Mouse (Mus musculus): ENCODE data around the gene Asz1. TPM values are rescaled to one million over a fixed set of nuclear protein-coding genes. Genes with fewer than 3 reads are reported as not detected.

Asz1 gene
- not detected for polyA plus RNA-seq (2017; shearing (Covaris generic))

- no peak for ATAC-seq
These were observed at the start of gene Asz1 for GRCm38 (mm10) chr6:18108934-18109333. TSS of gene Asz1 (minus strand) at chr6:18109061.

GRCm38 (mm10) chr6:18153031-18153430 is 44.2 kb upstream of the Asz1 start:
- ATAC-seq: no peak

GRCm38 (mm10) chr6:18135246-18135645 is 26.4 kb upstream of the Asz1 start:
- ATAC-seq: no peak

- no peak for ATAC-seq
These were observed 19.2 kb upstream of the Asz1 start for GRCm38 (mm10) chr6:18128059-18128458.

GRCm38 (mm10) chr6:18127206-18127983 is 18.5 kb upstream of the Asz1 start:
- no peak for ATAC-seq

DNA sequence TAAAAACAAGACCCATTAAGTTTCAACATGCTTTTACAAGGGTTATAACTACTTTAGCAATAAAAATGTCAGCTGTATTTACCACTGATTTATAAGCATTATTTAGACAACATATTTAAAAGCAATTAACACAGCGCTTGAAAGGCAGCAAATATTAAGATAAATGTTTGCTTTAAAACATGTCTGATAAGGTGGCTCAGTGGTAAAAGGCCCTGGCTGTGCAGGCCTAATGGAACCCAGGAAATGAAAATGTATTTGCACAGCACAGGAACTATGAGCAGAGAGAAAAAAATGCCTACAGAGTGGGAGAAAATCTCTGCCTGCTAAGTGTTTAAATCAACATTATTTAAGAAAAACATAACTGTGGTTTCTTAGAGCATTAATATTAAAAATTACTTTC is 12.0 kb downstream of the Asz1 start:
- no peak for ATAC-seq

GRCm38 (mm10) chr6:18089098-18089497 is 19.8 kb downstream of the Asz1 start:
- no peak for ATAC-seq

DNA sequence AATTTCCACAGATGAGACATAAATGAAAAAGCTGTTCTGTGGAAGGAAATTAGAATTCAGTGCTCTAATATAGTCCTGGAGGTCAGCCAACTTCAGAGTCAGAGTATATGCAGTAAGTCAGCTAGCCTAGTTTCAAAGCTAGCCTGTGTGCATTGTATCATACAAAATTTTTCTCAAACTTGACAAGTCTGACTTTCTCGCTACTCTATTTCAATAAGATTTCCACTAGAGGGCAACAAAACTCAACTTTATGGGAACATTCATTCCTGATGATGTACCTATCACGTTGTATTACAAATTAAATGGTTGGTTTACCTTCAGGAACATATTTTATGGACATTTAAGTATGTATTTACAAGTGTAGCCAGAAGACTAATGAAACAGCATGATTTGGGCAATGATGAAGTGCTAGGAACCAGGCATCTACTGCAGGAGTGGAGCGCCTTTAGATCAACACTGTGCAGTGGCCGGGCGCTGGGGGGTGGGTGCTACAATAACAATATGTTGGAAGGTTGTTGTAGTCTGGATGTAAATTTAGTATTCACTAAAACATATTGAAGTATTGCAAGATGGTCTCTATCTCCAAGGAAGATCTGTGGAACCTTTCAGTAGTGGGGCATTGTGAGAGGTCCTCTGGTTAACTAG is 21.6 kb downstream of the Asz1 start:
- ATAC-seq: no peak

DNA sequence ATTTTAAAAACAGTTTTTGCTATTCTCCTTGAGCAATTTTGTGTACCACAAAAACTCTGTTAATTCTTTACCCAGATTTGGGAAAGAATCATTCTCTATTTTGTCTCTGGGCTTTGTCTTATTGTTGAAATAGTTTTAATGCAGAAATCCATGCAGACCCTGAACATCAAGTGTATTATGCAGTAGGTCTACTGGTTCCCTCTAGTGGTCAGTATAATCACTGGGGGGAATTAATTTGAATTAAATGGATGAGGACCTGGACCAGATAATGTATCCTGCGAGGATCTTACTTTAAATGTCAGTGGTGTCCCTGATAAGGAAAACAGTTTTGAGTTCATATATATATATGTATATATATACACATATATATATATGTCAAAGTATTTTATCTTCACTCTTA is 30.2 kb downstream of the Asz1 start:
- ATAC-seq: no peak

- no peak for ATAC-seq
These were observed 31.9 kb downstream of the Asz1 start for GRCm38 (mm10) chr6:18076986-18077385.

DNA sequence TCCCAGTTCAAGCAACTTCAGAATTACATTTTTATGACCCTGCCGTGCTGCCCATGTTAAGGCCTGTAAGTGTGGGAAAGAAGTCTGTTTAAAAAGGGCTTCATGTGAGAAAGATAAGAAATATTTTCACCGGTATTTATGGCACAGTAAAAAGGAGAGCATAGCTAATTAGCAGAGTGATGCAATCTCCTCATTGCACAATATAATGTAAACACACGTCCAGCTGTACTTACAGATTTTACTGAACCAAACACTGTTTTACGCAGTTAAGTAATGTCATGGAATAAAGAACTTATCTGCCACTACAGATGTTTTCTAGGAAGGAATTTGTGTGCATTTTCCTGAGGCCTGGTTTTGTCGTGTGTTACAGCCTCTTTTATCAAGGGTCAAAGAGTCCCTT is 32.3 kb downstream of the Asz1 start:
- ATAC-seq: no peak

DNA sequence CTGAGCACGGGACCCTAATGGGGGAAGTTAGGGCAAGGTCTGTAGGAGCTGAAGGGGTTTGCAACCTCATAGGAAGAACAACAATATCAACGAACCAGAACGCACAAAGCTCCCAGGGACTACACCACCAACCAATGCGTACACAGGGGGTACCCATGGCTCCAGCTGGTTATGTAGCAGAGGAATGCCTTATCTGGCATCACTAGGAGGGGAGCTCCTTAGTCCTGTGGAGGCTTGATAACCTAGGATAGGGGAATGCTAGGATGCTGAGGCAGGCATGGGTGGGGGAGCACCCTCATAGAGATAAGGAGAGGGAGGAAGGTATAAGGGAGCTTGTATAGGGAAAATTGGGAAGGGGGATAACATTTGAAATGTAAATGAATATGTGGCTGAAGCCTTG is 51.0 kb downstream of the Asz1 start:
- no peak for ATAC-seq

DNA sequence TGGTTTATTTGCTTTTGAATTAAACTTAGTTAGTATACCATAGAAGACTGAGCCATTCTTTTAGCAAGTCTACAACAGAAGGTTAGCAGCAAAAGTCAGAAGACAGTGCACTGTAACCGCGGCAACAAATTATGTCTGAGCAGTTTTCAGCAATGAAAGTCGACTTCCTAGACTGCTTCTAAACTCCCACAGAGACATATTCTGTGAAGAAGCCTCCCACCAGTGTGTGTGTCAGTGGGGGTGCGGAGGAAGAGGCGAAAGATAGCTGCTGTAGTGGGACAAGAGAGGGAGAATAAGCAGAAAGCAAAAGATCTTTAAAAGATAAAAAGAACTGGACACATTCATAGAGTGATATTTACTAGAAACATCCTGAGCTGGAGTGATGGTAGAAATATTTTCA is 57.2 kb downstream of the Asz1 start:
- no peak for ATAC-seq

DNA sequence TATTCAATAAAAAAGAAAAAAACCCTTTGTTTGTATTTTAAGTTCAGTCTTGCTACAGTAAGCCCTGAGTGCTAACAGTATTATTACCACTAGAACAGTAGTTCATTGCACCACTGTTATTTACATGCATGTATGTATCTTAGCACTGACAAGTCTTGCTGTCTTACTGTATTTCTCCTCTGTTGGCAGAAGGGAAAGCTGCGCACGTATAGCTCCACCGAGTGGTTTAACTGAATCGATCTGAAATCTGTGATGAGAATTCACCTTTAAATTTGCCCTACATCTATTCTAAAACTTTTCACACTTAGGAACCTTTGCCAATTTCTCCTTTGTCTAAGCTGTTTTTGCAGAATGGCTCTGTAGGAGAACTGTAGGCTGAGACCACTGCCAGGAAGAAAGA is 64.6 kb downstream of the Asz1 start:
- no peak for ATAC-seq

- ATAC-seq: no peak
These were observed 65.7 kb downstream of the Asz1 start for GRCm38 (mm10) chr6:18043172-18043571.

DNA sequence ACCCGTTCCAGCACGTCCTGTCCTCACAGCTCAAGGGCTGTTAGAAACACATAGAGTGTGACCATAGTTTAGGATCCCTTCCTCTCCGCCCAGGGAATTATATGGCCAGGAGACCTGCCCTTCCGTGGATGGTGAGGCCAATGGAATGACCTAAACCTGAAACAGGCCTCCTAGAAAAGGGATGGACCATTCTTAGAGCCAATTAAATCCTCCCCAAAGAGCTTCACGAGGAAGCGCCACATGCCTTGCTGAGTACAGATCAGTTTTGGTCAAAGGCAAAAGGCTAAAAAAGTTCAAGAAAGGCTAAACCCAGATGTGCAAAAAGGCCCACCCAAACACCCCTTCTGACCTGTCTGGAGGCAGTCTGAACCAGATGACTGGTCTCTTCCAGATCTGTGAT is 76.6 kb downstream of the Asz1 start:
- no peak for ATAC-seq

DNA sequence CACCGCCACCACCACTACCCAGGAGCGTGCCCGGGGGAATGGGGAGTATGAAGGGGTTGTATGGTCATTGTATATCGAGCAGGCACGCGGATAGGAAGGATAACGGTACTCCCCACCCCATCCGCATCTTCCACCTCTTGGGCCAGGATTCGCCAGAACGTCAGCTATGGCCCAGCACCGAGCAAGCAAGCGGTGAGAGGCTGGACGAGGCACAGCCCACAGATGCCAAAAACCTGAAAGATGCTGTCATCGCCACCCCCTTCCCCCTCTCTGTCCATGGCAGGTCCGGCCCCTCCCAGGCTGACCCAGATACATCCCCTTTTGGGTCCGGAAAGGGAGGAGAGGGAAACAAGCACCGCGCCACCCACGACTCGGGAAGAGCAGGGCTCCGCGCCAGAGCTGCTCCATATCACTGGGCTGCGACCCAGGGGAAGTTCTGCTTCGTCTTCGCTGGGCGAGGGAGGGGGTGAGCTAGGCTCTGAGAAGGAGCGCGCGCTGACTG is 77.3 kb downstream of the Asz1 start:
- ATAC-seq: no peak

DNA sequence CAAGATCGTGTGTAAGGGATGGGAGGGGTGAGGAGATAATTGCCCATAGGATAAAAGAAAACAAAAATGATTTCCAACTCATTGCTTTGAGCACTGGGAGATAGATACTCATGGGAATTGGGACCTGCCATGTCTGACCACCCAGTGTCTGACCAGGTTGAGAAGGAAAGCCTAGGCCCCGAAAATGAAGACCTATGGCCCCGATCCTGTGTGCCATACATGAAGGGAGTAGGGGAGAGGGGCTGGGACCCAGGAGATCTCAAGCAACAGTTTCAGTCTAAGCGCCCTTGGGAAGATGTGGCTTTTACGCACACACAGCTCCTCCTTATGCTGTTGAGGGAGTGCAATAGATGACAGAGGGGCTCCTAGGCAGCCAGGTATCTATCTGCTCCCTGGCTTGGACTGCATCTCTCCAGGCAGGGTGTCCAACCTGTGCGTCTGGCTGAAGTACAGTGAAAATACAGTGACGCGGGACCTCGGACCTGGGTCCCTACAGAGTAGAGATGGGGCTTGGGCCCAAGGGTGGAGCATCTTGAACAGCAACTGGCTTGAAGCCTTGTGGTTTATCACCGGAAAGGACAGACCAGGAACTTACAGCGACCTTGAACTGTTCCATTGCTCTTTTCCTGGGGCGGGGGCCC is 77.9 kb downstream of the Asz1 start:
- ATAC-seq: no peak

- no peak for ATAC-seq
These were observed 78.9 kb downstream of the Asz1 start, which contains the start of gene Wnt2 for GRCm38 (mm10) chr6:18029746-18030656. TSS of gene Wnt2 (minus strand) at chr6:18030585.

DNA sequence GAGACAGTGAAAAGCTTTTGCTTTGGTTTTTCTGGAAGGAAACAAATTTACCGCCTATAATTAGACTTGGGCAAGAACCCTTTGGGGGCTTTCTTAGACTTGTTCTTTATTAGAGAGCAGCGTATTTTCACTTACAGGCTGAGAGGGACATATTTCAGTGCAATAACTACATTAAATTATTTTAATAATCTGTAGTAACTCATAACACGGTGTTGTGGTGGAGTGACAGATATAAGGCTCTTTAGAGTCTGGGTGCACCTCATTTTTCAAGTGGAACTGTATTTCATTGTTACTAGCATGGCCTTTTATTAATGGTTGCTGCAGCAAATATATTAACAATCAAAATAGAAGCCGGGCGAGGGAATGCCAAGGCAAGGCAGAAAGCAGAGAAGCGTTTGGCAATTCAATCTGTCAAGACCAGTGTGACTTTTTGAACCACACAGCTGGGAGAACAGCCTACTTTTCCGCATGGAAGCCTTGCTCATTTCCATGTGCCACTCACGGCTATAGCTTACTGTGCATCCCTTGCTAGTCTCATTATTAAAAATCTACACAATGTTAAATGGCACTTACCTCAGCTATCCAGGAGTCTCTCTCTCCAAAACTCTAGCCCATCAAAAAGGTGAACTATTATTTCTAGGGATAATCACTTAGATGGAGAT is 84.6 kb downstream of the Asz1 start:
- no peak for ATAC-seq

DNA sequence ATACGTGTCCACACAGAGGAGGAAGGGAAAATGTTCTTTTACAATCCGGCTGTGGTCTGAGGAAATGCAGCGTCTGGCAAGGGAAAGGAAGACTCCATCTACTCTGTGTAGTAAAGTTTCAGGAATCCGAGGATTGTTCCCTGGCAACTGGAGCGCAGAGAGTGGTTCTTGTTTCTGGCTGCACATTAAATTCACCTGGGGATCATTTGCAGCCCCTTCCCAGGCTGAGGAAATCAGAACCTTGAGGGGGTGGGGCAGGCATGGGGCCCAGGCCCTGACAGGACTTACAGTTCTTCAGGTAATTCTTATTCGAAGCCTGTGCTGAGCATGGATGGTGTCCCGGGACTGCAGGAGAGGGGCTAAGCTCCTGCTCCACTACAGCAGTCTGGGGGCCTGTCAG is 95.5 kb downstream of the Asz1 start:
- no peak for ATAC-seq

DNA sequence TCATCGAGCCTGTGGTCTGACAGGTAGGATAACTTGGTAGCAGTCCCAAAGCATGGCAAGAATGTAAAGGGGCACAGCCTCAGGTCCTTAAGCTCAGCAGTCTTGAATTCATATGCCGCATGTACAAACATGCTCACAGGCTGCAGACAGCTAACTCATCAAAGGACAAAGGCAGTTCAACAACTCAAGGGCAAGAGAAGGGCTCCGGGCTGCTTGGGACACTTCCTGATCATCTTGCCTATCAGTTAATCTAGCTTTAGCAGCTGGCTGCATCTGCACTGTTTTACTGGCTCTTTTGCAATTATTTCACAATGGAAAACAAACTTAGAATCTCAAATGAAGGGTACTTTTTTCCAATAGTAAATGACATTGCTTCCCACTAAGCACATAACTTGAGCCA is 101.5 kb downstream of the Asz1 start:
- no peak for ATAC-seq

Measured in activated CD4-positive, CD25-positive, alpha-beta regulatory T cell, adult 4 months (primary cell).